Mouse (Mus musculus): ENCODE measurements at regions not wholly inside any gene's neighbourhood (a gene's known extent, or its start where the extent isn't known, plus 50 kb on each side); places are given as distances from the start of the nearest gene placed in this dataset.

DNA sequence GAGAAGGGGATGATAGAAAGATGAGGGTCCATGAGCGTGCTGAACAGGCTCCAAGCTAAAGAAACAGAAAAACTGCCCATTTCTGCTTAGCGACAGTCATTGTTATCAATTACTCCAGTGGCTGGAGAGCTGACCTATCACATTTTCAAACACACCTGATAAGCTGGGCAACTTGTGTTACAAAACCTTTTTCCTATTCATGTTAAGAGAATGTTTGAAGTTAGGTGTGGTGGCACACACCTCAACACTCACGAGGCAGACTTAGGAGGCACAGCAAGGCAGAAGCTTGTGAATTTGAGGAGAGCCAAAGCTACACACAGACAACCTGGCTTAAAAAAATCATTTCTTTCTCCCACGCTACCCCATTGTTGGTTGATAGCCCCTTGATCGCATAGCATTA lies 50.9 kb upstream of the Zcchc13 start:
- TF ChIP-seq CTCF (IDR thresholded peaks at IDR 0.05): no peak
- TF ChIP-seq EP300 (IDR thresholded peaks at IDR 0.05): no peak

All from lung, postnatal 0 days (tissue).